Comparison of ENCODE assay signal across 22 mouse cellular contexts in the genomic region with DNA sequence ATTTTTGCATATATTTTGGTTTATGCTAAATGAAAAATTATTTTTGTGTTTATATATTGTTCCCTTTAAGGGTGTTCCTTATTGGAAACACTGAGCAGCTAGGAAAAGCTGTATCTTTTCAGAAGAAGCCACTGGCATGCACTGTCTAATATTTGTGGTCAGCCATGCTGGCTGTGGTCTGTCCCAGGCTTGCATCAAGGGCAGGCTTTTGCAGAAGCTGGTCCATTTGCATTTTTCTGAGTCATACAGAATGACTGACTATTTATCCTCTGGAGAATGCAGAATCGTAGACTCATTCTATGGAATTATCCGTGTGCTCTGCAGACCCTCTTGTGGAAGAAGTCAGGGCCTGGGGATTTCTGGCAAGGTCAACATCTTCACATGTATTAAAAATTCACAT.
DNase-seq lines count a peak whose midpoint lies in the region; ATAC-seq and TF ChIP-seq lines count a peak whose summit lies in the region.
"Had no signal": no experiment of that assay in that cellular context is flagged by ENCODE, and none has a peak within 500 bp of the region (broad histone marks: within the 10 kb centered on the region; RNA-seq: fewer than 3 reads in every experiment).

No protein-coding gene starts in this region.

- POLR2A ChIA-PET in Patski (lab: Charles Lee) = no interaction called here

- peak; percentile 96 for ATAC-seq in Patski
- peak; percentile 42; the same call in 1 of the 2 replicates for ATAC-seq in megakaryocyte progenitor cell, adult 5-6 weeks (replicated peaks; ENCODE audit: poor library complexity)
- ATAC-seq in megakaryocyte, adult 5-6 weeks (ENCODE audit: poor library complexity, severe bottlenecking) = no peak
- ATAC-seq: forebrain, postnatal 0 days; intestine, postnatal 0 days; midbrain, embryonic 13.5 days had no signal

- H3K27me3 ChIP-seq in Patski = no peaks in the 10 kb centered on the region
- H3K27me3 ChIP-seq: embryonic facial prominence, embryonic 12.5 days; forebrain, embryonic 12.5 days; heart, embryonic 13.5 days; limb, embryonic 13.5 days; midbrain, embryonic 13.5 days had no signal

- CTCF ChIA-PET in Patski (lab: Charles Lee) = interaction anchor here (0.9 to 1.4 kb wide), 4 partner anchors 14 to 47 kb away, joined by 3 to 4 read pairs (median 4); no protein-coding TSS in a partner anchor

- peak; percentile 54 for DNase-seq in 3134 (ENCODE audit: extremely low read depth, insufficient read length, low spot score)
- DNase-seq in 416B (ENCODE audit: low read depth) = peak; percentile 6
- peak; percentile 68 for DNase-seq in Patski (ENCODE audit: low read depth, low spot score)
- DNase-seq in thymus, postnatal 0 days (ENCODE audit: low spot score) = no peak
- DNase-seq in left cerebral cortex, postnatal 10 days (ENCODE audit: extremely low spot score in 1 of 2, low spot score in 2 of 2) = no peak
- DNase-seq: adrenal gland, postnatal 10 days; cerebellum, adult 11 months; cerebellum, postnatal 14 days; forebrain, postnatal 0 days; heart, postnatal 10 days; kidney, postnatal 14 days; lung, postnatal 36 days; spleen, adult 18-20 months; thymus, postnatal 25 days had no signal

- no peak for TF ChIP-seq CTCF in Patski (IDR thresholded peaks at IDR 0.05)

- in situ Hi-C loops in Patski (cut with MboI; ENCODE audit: low pct_unique_long_range_greater_than_20kb) = no loop called here

- intact Hi-C loops in left cerebral cortex, postnatal 10 days (cut with DNase I) = no loop called here

Comparison
In these comparisons a context has a peak if more than half of its experiments do, and no peak if none do; other contexts are left out.
1. DNase-seq: peak in 3134 (single experiment), 416B (single experiment) and Patski (single experiment); none in thymus, postnatal 0 days (single experiment) and left cerebral cortex, postnatal 10 days (0 of 2).